Mouse (Mus musculus): ENCODE data around the gene Camta1. TPM values are rescaled to one million over a fixed set of nuclear protein-coding genes. Genes with fewer than 3 reads are reported as not detected.

Camta1 gene
- polyA plus RNA-seq, 1 experiment from 2014 or later = 86.8 TPM

GRCm38 (mm10) chr4:151377731-151378130 is 483.9 kb downstream of the Camta1 start:
- ATAC-seq (ENCODE audit: insufficient number of reproducible peaks, insufficient read depth, low FRiP score, low read depth) = no peak

DNA sequence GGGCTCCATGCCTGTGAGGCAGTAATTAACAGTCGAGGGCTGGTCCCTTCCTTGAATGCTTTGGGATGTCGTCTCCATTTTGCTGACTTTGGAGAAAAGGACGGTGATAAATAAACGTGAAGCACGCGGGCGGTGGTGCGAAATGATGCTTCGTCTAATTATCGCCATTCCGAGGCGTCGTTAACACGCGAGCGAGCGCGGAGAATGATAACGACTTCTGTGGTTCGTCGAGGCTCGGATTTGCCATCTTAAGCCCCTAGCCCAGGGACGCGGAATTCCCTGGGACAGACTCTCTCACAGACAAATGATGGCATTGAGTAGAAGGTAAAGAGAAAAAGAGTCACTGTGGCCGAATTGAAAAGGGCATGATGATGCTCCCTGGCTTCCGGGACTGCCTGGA is 485.4 kb downstream of the Camta1 start:
- 88% methylated on average over 26 of the region's 26 CpGs for WGBS
- H3K4me3 ChIP-seq (ENCODE audit: low read depth, low read length) = no peak overlapping the region
- no peak overlapping the region for H3K27ac ChIP-seq (ENCODE audit: low read length)

More at GRCm38 (mm10) chr4:151377731-151378130, 483.9 kb downstream of the Camta1 start:
- Histone ChIP-seq H3K27ac (ENCODE audit: low read length) (no peak overlapping the region), H3K9ac (replicated peaks; ENCODE audit: low read depth, low read length) (no peak overlapping the region), H3K36me3 (ENCODE audit: control insufficient read depth, insufficient read depth, low read length) (no peaks in the 10 kb centered on the region), H3K4me2 (replicated peaks; ENCODE audit: low read depth, low read length) (no peak overlapping the region), H3K4me3 (ENCODE audit: low read depth, low read length) (no peak overlapping the region), H3K27me3 (ENCODE audit: control insufficient read depth, insufficient read depth, low read length) (no peaks in the 10 kb centered on the region), H3K9me3 (ENCODE audit: control insufficient read depth, low read depth, low read length) (no peaks in the 10 kb centered on the region), H3K4me1 (ENCODE audit: control insufficient read depth, insufficient read depth, low read length) (no peaks in the 10 kb centered on the region)
- WGBS = 48% methylated on average over 1 of the region's 1 CpGs

GRCm38 (mm10) chr4:151372855-151373566 is 488.7 kb downstream of the Camta1 start:
- Histone ChIP-seq H3K4me1 (ENCODE audit: control insufficient read depth, insufficient read depth, low read length) (no peaks in the 10 kb centered on the region), H3K9ac (replicated peaks; ENCODE audit: low read depth, low read length) (no peak overlapping the region), H3K36me3 (ENCODE audit: control insufficient read depth, insufficient read depth, low read length) (no peaks in the 10 kb centered on the region), H3K27me3 (ENCODE audit: control insufficient read depth, insufficient read depth, low read length) (no peaks in the 10 kb centered on the region), H3K4me2 (replicated peaks; ENCODE audit: low read depth, low read length) (no peak overlapping the region), H3K9me3 (ENCODE audit: control insufficient read depth, low read depth, low read length) (no peaks in the 10 kb centered on the region), H3K27ac (ENCODE audit: low read length) (no peak overlapping the region), H3K4me3 (ENCODE audit: low read depth, low read length) (no peak overlapping the region)
- 49% methylated on average over 12 of the region's 12 CpGs for WGBS
- no peak for ATAC-seq (ENCODE audit: insufficient number of reproducible peaks, insufficient read depth, low FRiP score, low read depth)

More for the DNA sequence above, 485.4 kb downstream of the Camta1 start:
- Histone ChIP-seq H3K27me3 (ENCODE audit: control insufficient read depth, insufficient read depth, low read length) (no peaks in the 10 kb centered on the region), H3K9ac (replicated peaks; ENCODE audit: low read depth, low read length) (no peak overlapping the region), H3K4me1 (ENCODE audit: control insufficient read depth, insufficient read depth, low read length) (no peaks in the 10 kb centered on the region), H3K4me2 (replicated peaks; ENCODE audit: low read depth, low read length) (no peak overlapping the region), H3K9me3 (ENCODE audit: control insufficient read depth, low read depth, low read length) (no peaks in the 10 kb centered on the region), H3K36me3 (ENCODE audit: control insufficient read depth, insufficient read depth, low read length) (no peaks in the 10 kb centered on the region)
- ATAC-seq (ENCODE audit: insufficient number of reproducible peaks, insufficient read depth, low FRiP score, low read depth) = no peak

GRCm38 (mm10) chr4:151366941-151367545 is 494.6 kb downstream of the Camta1 start:
- no peak overlapping the region for H3K27ac ChIP-seq (ENCODE audit: low read length)
- no peak for ATAC-seq (ENCODE audit: insufficient number of reproducible peaks, insufficient read depth, low FRiP score, low read depth)
- no peak overlapping the region for H3K4me2 ChIP-seq (replicated peaks; ENCODE audit: low read depth, low read length)
- H3K4me1 ChIP-seq (ENCODE audit: control insufficient read depth, insufficient read depth, low read length) = no peaks in the 10 kb centered on the region
- 29% methylated on average over 14 of the region's 14 CpGs for WGBS
- H3K9ac ChIP-seq (replicated peaks; ENCODE audit: low read depth, low read length) = no peak overlapping the region
- no peaks in the 10 kb centered on the region for H3K27me3 ChIP-seq (ENCODE audit: control insufficient read depth, insufficient read depth, low read length)
- no peaks in the 10 kb centered on the region for H3K9me3 ChIP-seq (ENCODE audit: control insufficient read depth, low read depth, low read length)
- H3K4me3 ChIP-seq (ENCODE audit: low read depth, low read length) = no peak overlapping the region
- H3K36me3 ChIP-seq (ENCODE audit: control insufficient read depth, insufficient read depth, low read length) = no peaks in the 10 kb centered on the region

GRCm38 (mm10) chr4:151360976-151361673 is 500.6 kb downstream of the Camta1 start:
- Histone ChIP-seq H3K27me3 (ENCODE audit: control insufficient read depth, insufficient read depth, low read length) (no peaks in the 10 kb centered on the region), H3K4me2 (replicated peaks; ENCODE audit: low read depth, low read length) (no peak overlapping the region), H3K4me3 (ENCODE audit: low read depth, low read length) (no peak overlapping the region), H3K36me3 (ENCODE audit: control insufficient read depth, insufficient read depth, low read length) (no peaks in the 10 kb centered on the region), H3K9me3 (ENCODE audit: control insufficient read depth, low read depth, low read length) (no peaks in the 10 kb centered on the region), H3K27ac (ENCODE audit: low read length) (no peak overlapping the region), H3K9ac (replicated peaks; ENCODE audit: low read depth, low read length) (no peak overlapping the region), H3K4me1 (ENCODE audit: control insufficient read depth, insufficient read depth, low read length) (no peaks in the 10 kb centered on the region; the same call in none of the 2 replicates)
- WGBS = 52% methylated on average over 20 of the region's 20 CpGs
- ATAC-seq (ENCODE audit: insufficient number of reproducible peaks, insufficient read depth, low FRiP score, low read depth) = no peak

GRCm38 (mm10) chr4:151355505-151355904 is 506.2 kb downstream of the Camta1 start:
- peak overlapping the region; percentile 16; the same call in 1 of the 2 replicates for H3K4me2 ChIP-seq (replicated peaks; ENCODE audit: low read depth, low read length)
- ATAC-seq (ENCODE audit: insufficient number of reproducible peaks, insufficient read depth, low FRiP score, low read depth) = no peak
- H3K27ac ChIP-seq (ENCODE audit: low read length) = no peak overlapping the region
- H3K36me3 ChIP-seq (ENCODE audit: control insufficient read depth, insufficient read depth, low read length) = no peaks in the 10 kb centered on the region
- peaks cover 14% of the 10 kb centered on the region for H3K4me1 ChIP-seq (ENCODE audit: control insufficient read depth, insufficient read depth, low read length)
- WGBS = 7% methylated on average over 12 of the region's 12 CpGs
- H3K9me3 ChIP-seq (ENCODE audit: control insufficient read depth, low read depth, low read length) = no peaks in the 10 kb centered on the region
- H3K4me3 ChIP-seq (ENCODE audit: low read depth, low read length) = no peak overlapping the region
- H3K9ac ChIP-seq (replicated peaks; ENCODE audit: low read depth, low read length) = no peak overlapping the region
- H3K27me3 ChIP-seq (ENCODE audit: control insufficient read depth, insufficient read depth, low read length) = no peaks in the 10 kb centered on the region

- Histone ChIP-seq H3K9ac (replicated peaks; ENCODE audit: low read depth, low read length) (no peak overlapping the region), H3K4me2 (replicated peaks; ENCODE audit: low read depth, low read length) (no peak overlapping the region), H3K27ac (ENCODE audit: low read length) (no peak overlapping the region), H3K4me1 (ENCODE audit: control insufficient read depth, insufficient read depth, low read length) (peaks cover 14% of the 10 kb centered on the region), H3K36me3 (ENCODE audit: control insufficient read depth, insufficient read depth, low read length) (no peaks in the 10 kb centered on the region), H3K9me3 (ENCODE audit: control insufficient read depth, low read depth, low read length) (no peaks in the 10 kb centered on the region), H3K4me3 (ENCODE audit: low read depth, low read length) (no peak overlapping the region), H3K27me3 (ENCODE audit: control insufficient read depth, insufficient read depth, low read length) (no peaks in the 10 kb centered on the region)
- no peak for ATAC-seq (ENCODE audit: insufficient number of reproducible peaks, insufficient read depth, low FRiP score, low read depth)
- WGBS = 72% methylated on average over 2 of the region's 2 CpGs
Measured at GRCm38 (mm10) chr4:151352791-151353190, 508.9 kb downstream of the Camta1 start.

DNA sequence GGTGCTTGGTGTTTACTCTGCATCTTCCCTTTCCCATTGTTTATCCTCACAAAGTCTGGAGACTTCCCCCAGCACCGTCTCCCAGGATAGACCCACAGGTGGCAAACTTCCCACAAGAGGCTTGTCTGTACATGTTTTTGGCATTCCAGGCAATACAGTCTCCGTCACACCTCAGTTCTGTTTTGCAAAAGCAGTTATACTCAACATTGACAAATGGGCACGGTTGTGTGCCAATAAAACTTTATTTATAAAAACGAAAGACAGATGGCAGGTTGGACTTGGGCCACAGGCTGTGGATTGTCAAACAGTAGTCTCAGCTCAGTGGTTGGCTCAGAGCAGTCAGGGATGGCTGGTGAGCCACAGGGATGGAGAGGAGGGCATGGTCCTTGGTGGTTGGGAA is 509.4 kb downstream of the Camta1 start:
- no peak for ATAC-seq (ENCODE audit: insufficient number of reproducible peaks, insufficient read depth, low FRiP score, low read depth)
- H3K4me2 ChIP-seq (replicated peaks; ENCODE audit: low read depth, low read length) = no peak overlapping the region
- H3K9ac ChIP-seq (replicated peaks; ENCODE audit: low read depth, low read length) = no peak overlapping the region
- H3K27me3 ChIP-seq (ENCODE audit: control insufficient read depth, insufficient read depth, low read length) = no peaks in the 10 kb centered on the region
- no peak overlapping the region for H3K4me3 ChIP-seq (ENCODE audit: low read depth, low read length)
- H3K27ac ChIP-seq (ENCODE audit: low read length) = no peak overlapping the region
- no peaks in the 10 kb centered on the region for H3K9me3 ChIP-seq (ENCODE audit: control insufficient read depth, low read depth, low read length)
- WGBS = 52% methylated on average over 4 of the region's 4 CpGs
- peaks cover 14% of the 10 kb centered on the region for H3K4me1 ChIP-seq (ENCODE audit: control insufficient read depth, insufficient read depth, low read length)
- H3K36me3 ChIP-seq (ENCODE audit: control insufficient read depth, insufficient read depth, low read length) = no peaks in the 10 kb centered on the region

Measured in stomach, embryonic 14.5 days (tissue).